Mouse (Mus musculus) erythroblast, embryonic 14.5 days (primary cell): Measurements from ENCODE around the gene Pgls.

Experiments
- GATA1 ChIP-seq: IDR thresholded peaks from 2 replicates; pipeline ENCODE4 v1.6.1; 2012; ENCODE audit warnings: low read length, inconsistent platforms, mixed read lengths
- TAL1 ChIP-seq: IDR thresholded peaks from 3 replicates; pipeline ENCODE4 v1.6.1; 2012; ENCODE audit warnings: low read length, inconsistent platforms, mixed read lengths

GRCm38 (mm10) chr8:71633164-71633563 lies 41.2 kb downstream of the Pgls start:
- TF ChIP-seq GATA1 (no peak), TAL1 (no peak)
